ENCODE assay signal across 12 mouse cellular contexts in the genomic region with DNA sequence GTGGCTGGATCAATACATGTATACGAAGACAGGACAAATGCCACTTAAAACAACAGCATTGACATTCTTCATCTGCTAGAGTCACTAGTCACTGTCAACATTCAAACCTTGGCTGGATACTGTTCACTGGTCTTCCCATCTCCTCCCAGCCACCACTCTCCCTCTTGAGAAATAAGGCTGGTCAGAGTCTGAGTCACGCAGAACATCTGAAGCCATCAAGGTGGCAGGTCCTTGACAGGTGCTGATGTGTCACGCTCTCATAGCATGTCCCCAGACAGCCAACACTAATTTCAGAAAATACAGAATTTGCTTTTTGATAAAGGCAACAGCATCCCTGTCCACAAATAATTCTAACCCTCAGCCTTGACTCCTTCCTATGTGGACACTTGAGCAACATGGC.
"Had no signal": no experiment of that assay in that cellular context is flagged by ENCODE, and none has a peak within 500 bp of the region (broad histone marks: within the 10 kb centered on the region; RNA-seq: fewer than 3 reads in every experiment).

No protein-coding gene starts in this region.

- DNase-seq: left cerebral cortex, postnatal 4 days; liver; liver, embryonic 13.5 days; liver, postnatal 0 days; lung, adult 18-20 months; lung, adult 2 months; lung, embryonic 14.5 days; lung, postnatal 10 days; lung, postnatal 14 days; lung, postnatal 36 days; lung, postnatal 4 days; midbrain, embryonic 14.5 days had no signal
